Mouse (Mus musculus) embryonic fibroblast, embryonic 13.5 days (primary cell): Measurements from ENCODE around the gene Tomm20. TPM values are rescaled to one million over a fixed set of nuclear protein-coding genes. Genes with fewer than 3 reads are reported as not detected.
A peak's percentile ranks its signal among the peaks of the same experiment; 100 is the strongest.

Experiments
- H3K27ac ChIP-seq: 2 replicates; pipeline ENCODE4 v1.5.1; 2012; ENCODE audit warnings: low read length, control low read depth, inconsistent platforms; ENCODE audit not compliant: insufficient read depth
- H3K4me1 ChIP-seq: 2 replicates; pipeline ENCODE4 v1.6.1; 2011; ENCODE audit warnings: low read length; ENCODE audit not compliant: control insufficient read depth, insufficient read depth
- H3K4me3 ChIP-seq: 2 replicates; pipeline ENCODE4 v1.5.1; 2011; ENCODE audit warnings: mild to moderate bottlenecking, control low read depth, low read length; ENCODE audit not compliant: insufficient read depth
- CTCF ChIP-seq: IDR thresholded peaks from 2 replicates; pipeline ENCODE4 v1.5.1; 2011; ENCODE audit warnings: mild to moderate bottlenecking, control low read depth, low read length, moderate library complexity, borderline replicate concordance; ENCODE audit not compliant: insufficient read depth
- POLR2A ChIP-seq: IDR thresholded peaks from 2 replicates; pipeline ENCODE4 v1.6.1; 2011; ENCODE audit warnings: low read depth, mild to moderate bottlenecking, control low read depth, low read length, moderate library complexity
- polyA plus RNA-seq: library from polyadenylated mRNA; stranded (reverse); fragments of >200 nt; gene quantifications from 2 replicates; pipeline ENCODE4 v1.2.4, GENCODE M21; 2011; ENCODE audit warnings: low read depth; ENCODE audit not compliant: missing spikeins, insufficient read length

Gene Tomm20
- polyA plus RNA-seq, 1 experiment: 193 TPM

- H3K4me1 ChIP-seq: peaks cover 4% of the 10 kb centered on the region
- H3K4me3 ChIP-seq: no peak overlapping the region
- TF ChIP-seq CTCF (no peak), POLR2A (no peak)
- H3K27ac ChIP-seq: no peak overlapping the region
Measured at GRCm38 (mm10) chr8:126976608-126977348, 31.1 kb upstream of the Tomm20 start.

DNA sequence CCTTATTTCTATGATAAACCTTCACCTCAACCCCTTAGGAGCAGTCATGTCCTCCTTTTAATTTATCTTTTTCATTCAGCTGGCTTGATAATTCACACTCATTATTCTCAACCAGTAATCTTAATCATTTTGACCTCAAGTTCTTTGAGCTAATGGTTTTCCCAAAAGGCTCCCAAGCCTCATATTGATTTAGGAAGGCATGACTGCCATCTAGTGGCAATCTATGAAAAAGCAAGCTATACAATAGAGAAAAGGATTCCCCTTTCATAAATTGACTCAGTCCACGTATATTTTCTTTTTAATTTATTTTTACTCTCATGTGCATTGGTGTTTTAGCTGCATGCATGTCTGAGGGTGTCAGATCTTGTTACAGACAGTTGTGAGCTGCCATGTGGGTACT, 30.1 kb upstream of the Tomm20 start:
- Histone ChIP-seq H3K4me1 (peaks cover 4% of the 10 kb centered on the region), H3K27ac (no peak overlapping the region), H3K4me3 (no peak overlapping the region)
- TF ChIP-seq CTCF (no peak), POLR2A (no peak)

DNA sequence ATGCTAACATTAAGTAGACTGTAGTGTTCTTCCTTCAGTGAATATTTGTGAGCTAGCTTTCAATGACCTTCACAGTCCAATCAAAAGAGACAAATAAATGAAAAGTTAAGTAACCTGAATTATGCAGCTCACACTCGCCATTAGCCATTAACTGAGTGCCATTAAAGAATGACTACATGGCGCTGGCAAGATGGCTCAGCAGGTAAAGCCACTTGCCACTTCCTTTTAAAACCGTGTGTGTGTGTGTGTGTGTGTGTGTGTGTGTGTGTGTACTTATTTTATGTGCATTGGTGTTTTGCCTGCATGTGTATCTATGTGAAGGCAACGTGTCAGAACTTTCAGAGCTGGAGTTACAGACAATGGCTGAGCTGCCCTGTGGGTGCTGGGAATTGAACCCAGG, 28.9 kb upstream of the Tomm20 start:
- Histone ChIP-seq H3K4me3 (no peak overlapping the region), H3K4me1 (peaks cover 4% of the 10 kb centered on the region), H3K27ac (no peak overlapping the region)
- TF ChIP-seq CTCF (no peak), POLR2A (no peak)

DNA sequence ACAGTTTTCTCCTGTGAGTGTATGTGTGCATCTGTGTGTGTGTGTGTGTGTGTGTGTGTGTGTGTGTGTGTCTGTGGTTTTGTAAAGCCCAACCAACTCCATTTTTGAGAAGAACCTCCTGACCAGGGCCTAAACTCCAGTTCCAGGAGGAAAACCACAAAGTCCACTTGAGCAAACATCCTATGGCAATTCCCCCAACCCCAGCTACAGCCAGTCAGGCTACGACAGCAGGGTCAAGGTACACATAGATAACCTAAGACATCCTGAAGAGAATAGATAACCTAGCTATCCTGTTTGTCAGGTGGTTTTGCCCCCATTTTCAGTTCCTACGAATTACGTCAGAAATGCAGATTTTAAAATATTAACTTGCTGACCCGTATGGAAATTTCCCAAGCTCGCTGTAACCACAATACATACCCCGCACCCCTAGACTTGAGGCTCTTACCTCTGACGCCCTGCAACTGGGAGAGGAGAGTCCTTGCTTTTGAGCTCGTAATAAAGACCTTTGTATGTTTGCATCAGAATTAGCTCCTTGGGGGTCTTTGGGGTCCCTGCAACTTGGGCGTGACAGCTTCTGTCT, 28.1 kb upstream of the Tomm20 start:
- TF ChIP-seq POLR2A (no peak), CTCF (no peak)
- 0 out of 2 replicates have a peak overlapping the region, but pooled peaks have one; percentile 20 for H3K27ac ChIP-seq
- no peak overlapping the region for H3K4me3 ChIP-seq
- H3K4me1 ChIP-seq: peaks cover 4% of the 10 kb centered on the region

- H3K4me3 ChIP-seq: no peak overlapping the region
- TF ChIP-seq CTCF: no peak
- TF ChIP-seq POLR2A: no peak
- H3K27ac ChIP-seq: no peak overlapping the region
- peaks cover 4% of the 10 kb centered on the region for H3K4me1 ChIP-seq
Measured at GRCm38 (mm10) chr8:126972649-126973048, 27.0 kb upstream of the Tomm20 start.

DNA sequence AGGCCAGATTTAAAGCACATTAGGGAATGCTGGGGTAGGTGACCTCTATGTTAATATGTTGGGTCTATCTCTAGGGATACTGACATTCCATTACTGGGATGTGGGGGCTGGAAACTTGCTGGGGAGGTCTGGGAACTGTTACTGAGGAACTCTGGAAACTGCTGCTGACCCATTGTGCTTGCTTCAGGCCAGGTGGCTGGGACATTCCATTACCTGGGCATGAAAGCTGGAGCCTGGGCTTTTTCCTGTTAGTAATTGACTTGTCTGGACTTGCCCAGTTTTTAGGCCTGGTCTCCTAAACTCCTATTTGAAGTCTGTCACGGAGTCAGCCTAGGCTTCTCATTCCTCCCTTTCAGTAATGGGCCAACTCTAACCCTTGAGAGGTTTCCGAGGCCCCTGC, 26.5 kb upstream of the Tomm20 start:
- H3K27ac ChIP-seq: no peak overlapping the region
- TF ChIP-seq CTCF: no peak
- TF ChIP-seq POLR2A: no peak
- H3K4me1 ChIP-seq: peaks cover 4% of the 10 kb centered on the region
- no peak overlapping the region for H3K4me3 ChIP-seq

DNA sequence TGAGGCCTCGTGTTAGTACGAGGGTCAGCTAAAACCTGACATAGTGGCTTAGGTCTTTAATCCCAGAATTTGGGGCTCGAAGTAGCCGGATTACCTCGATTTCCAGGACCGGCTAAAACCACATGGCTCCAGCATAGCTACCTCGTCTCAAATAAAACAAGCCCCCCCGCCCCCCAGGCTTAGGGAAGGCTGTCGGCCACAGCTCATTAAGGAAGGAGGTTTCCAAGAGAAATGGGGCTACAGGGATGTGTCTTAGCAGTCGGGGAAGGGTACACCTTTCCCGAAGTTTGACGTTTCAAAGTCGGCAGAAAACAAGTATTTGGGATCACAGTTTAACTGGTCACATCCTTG, 25.6 kb upstream of the Tomm20 start:
- H3K4me1 ChIP-seq: peaks cover 4% of the 10 kb centered on the region
- TF ChIP-seq POLR2A: no peak
- no peak for TF ChIP-seq CTCF
- peak overlapping the region; percentile 15; the same call in 1 of the 2 replicates for H3K27ac ChIP-seq
- H3K4me3 ChIP-seq: peak overlapping the region; percentile 37

GRCm38 (mm10) chr8:126970579-126971313, 25.1 kb upstream of the Tomm20 start, which contains the start of gene Rbm34:
Gene Rbm34 (minus strand): TSS chr8:126971071.
- TF ChIP-seq POLR2A (peak; percentile 92), CTCF (no peak)
- Histone ChIP-seq H3K4me1 (peaks cover 4% of the 10 kb centered on the region), H3K27ac (peak within 1 kb of the TSS; percentile 15; the same call in 1 of the 2 replicates), H3K4me3 (peak within 1 kb of the TSS; percentile 92)

DNA sequence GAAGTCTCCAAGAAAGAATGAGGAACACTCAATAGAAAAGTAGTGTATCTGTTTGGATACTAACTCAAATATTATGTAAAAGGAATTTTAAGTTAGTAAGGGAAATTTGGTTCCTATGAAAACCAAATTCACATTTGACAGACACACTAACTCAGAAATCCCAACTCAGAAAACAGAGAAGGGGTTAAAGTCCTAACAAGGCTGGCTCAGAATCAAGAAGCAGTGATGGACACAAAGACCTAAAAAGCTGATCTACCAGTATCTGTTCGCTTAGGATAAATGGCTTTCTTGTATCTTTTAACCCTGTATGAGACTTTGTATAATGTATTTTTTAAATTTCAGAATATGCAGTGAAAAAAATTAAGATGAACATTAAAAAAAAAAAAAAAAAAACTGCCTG, 23.9 kb upstream of the Tomm20 start:
- H3K4me1 ChIP-seq: peaks cover 4% of the 10 kb centered on the region
- TF ChIP-seq POLR2A (no peak), CTCF (no peak)
- no peak overlapping the region for H3K4me3 ChIP-seq
- no peak overlapping the region for H3K27ac ChIP-seq

DNA sequence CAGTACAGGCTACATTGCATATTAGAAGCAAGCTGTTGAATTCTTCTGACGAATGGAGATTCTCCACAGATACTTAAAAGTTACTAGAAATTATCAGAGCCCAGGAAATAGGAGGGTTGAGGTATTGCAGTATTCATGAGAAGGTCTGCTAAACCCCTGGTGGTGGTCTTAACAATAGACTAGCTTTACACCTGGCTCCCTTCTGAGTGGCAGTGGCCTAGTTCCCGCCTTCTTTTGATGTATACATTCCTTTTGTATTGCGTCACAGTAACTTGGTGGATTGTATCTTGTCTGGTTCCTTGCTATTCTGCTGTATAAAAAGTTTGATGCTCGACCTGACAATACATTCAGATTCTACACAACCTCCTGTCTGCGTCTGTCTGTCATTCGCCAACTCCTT, 22.5 kb upstream of the Tomm20 start:
- TF ChIP-seq CTCF (no peak), POLR2A (no peak)
- Histone ChIP-seq H3K4me3 (no peak overlapping the region), H3K27ac (no peak overlapping the region), H3K4me1 (no peaks in the 10 kb centered on the region)
